Mouse (Mus musculus): Measurements from ENCODE around the gene Nrap. TPM values are rescaled to one million over a fixed set of nuclear protein-coding genes. Genes with fewer than 3 reads are reported as not detected.
A peak's percentile ranks its signal among the peaks of the same experiment; 100 is the strongest.
"Not testable (repeated sequence)": the region's sequence is repeated elsewhere in the genome, so short reads cannot be mapped to it uniquely, and the experiment has no call there.

Nrap gene
- polyA plus RNA-seq, 1 experiment from 2014 or later: 0.22 TPM

GRCm38 (mm10) chr19:56419452-56419851 is 29.6 kb upstream of the Nrap start:
- H3K27me3 ChIP-seq (replicated peaks; ENCODE audit: control insufficient read depth, insufficient read depth, low read length): no peaks in the 10 kb centered on the region
- no peaks in the 10 kb centered on the region for H3K9me3 ChIP-seq (ENCODE audit: control insufficient read depth)
- peaks cover 7% of the 10 kb centered on the region for H3K36me3 ChIP-seq (ENCODE audit: control insufficient read depth, insufficient read depth)
- H3K4me1 ChIP-seq (replicated peaks; ENCODE audit: control insufficient read depth, insufficient read depth, low read length): no peaks in the 10 kb centered on the region
- peak; percentile 70 for ATAC-seq
- TF ChIP-seq CTCF (IDR thresholded peaks at IDR 0.05; ENCODE audit: low read depth): no peak
- H3K27ac ChIP-seq (ENCODE audit: low read depth, low read length): peak overlapping the region; percentile 54
- no peak overlapping the region for H3K4me2 ChIP-seq (replicated peaks; ENCODE audit: low read depth)
- H3K9ac ChIP-seq (ENCODE audit: low read depth, low read length): no peak overlapping the region
- 50% methylated on average over 9 of the region's 9 CpGs for WGBS
- no peak overlapping the region for H3K4me3 ChIP-seq (ENCODE audit: low read depth, low read length)

- peak overlapping the region; percentile 35 for H3K27ac ChIP-seq (ENCODE audit: low read depth, low read length)
- no peak overlapping the region for H3K4me2 ChIP-seq (replicated peaks; ENCODE audit: low read depth)
- H3K4me1 ChIP-seq (replicated peaks; ENCODE audit: control insufficient read depth, insufficient read depth, low read length): no peaks in the 10 kb centered on the region
- no peaks in the 10 kb centered on the region for H3K27me3 ChIP-seq (replicated peaks; ENCODE audit: control insufficient read depth, insufficient read depth, low read length)
- ATAC-seq: peak; percentile 92
- TF ChIP-seq CTCF (IDR thresholded peaks at IDR 0.05; ENCODE audit: low read depth): no peak
- H3K36me3 ChIP-seq (ENCODE audit: control insufficient read depth, insufficient read depth): peaks cover 3% of the 10 kb centered on the region
- no peaks in the 10 kb centered on the region for H3K9me3 ChIP-seq (ENCODE audit: control insufficient read depth)
- H3K9ac ChIP-seq (ENCODE audit: low read depth, low read length): no peak overlapping the region
- WGBS: 37% methylated on average over 4 of the region's 4 CpGs
- no peak overlapping the region for H3K4me3 ChIP-seq (ENCODE audit: low read depth, low read length)
Observed at GRCm38 (mm10) chr19:56418404-56418803, 28.6 kb upstream of the Nrap start.

GRCm38 (mm10) chr19:56409884-56410283 is 20.0 kb upstream of the Nrap start:
- peaks cover 45% of the 10 kb centered on the region for H3K36me3 ChIP-seq (ENCODE audit: control insufficient read depth, insufficient read depth)
- ATAC-seq; H3K27ac ChIP-seq (ENCODE audit: low read depth, low read length); H3K4me3 ChIP-seq (ENCODE audit: low read depth, low read length); H3K9ac ChIP-seq (ENCODE audit: low read depth, low read length); H3K4me1 ChIP-seq (replicated peaks; ENCODE audit: control insufficient read depth, insufficient read depth, low read length); H3K4me2 ChIP-seq (replicated peaks; ENCODE audit: low read depth); H3K9me3 ChIP-seq (ENCODE audit: control insufficient read depth); H3K27me3 ChIP-seq (replicated peaks; ENCODE audit: control insufficient read depth, insufficient read depth, low read length): not testable (repeated sequence)
- WGBS: 94% methylated on average over 4 of the region's 4 CpGs

- no peak for ATAC-seq
Observed at GRCm38 (mm10) chr19:56406581-56406980, 16.7 kb upstream of the Nrap start.

GRCm38 (mm10) chr19:56405824-56406223 is 16.0 kb upstream of the Nrap start:
- Histone ChIP-seq H3K27me3 (replicated peaks; ENCODE audit: control insufficient read depth, insufficient read depth, low read length) (no peaks in the 10 kb centered on the region), H3K4me2 (replicated peaks; ENCODE audit: low read depth) (no peak overlapping the region), H3K9ac (ENCODE audit: low read depth, low read length) (no peak overlapping the region), H3K27ac (ENCODE audit: low read depth, low read length) (no peak overlapping the region), H3K9me3 (ENCODE audit: control insufficient read depth) (no peaks in the 10 kb centered on the region), H3K36me3 (ENCODE audit: control insufficient read depth, insufficient read depth) (peaks cover 61% of the 10 kb centered on the region), H3K4me1 (replicated peaks; ENCODE audit: control insufficient read depth, insufficient read depth, low read length) (no peaks in the 10 kb centered on the region), H3K4me3 (ENCODE audit: low read depth, low read length) (no peak overlapping the region)
- ATAC-seq: no peak
- WGBS: 97% methylated on average over 4 of the region's 4 CpGs
- TF ChIP-seq CTCF (IDR thresholded peaks at IDR 0.05; ENCODE audit: low read depth): no peak

More at GRCm38 (mm10) chr19:56406581-56406980, 16.7 kb upstream of the Nrap start:
- Histone ChIP-seq H3K27me3 (replicated peaks; ENCODE audit: control insufficient read depth, insufficient read depth, low read length) (no peaks in the 10 kb centered on the region), H3K4me2 (replicated peaks; ENCODE audit: low read depth) (no peak overlapping the region), H3K4me3 (ENCODE audit: low read depth, low read length) (no peak overlapping the region), H3K9ac (ENCODE audit: low read depth, low read length) (no peak overlapping the region), H3K4me1 (replicated peaks; ENCODE audit: control insufficient read depth, insufficient read depth, low read length) (no peaks in the 10 kb centered on the region), H3K36me3 (ENCODE audit: control insufficient read depth, insufficient read depth) (peaks cover 61% of the 10 kb centered on the region), H3K9me3 (ENCODE audit: control insufficient read depth) (no peaks in the 10 kb centered on the region), H3K27ac (ENCODE audit: low read depth, low read length) (no peak overlapping the region; the same call in 1 of the 2 replicates)
- 93% methylated on average over 7 of the region's 7 CpGs for WGBS
- TF ChIP-seq CTCF (IDR thresholded peaks at IDR 0.05; ENCODE audit: low read depth): no peak

GRCm38 (mm10) chr19:56401864-56402263 is 12.0 kb upstream of the Nrap start:
- H3K27ac ChIP-seq (ENCODE audit: low read depth, low read length): no peak overlapping the region
- peaks cover 34% of the 10 kb centered on the region for H3K36me3 ChIP-seq (ENCODE audit: control insufficient read depth, insufficient read depth)
- no peaks in the 10 kb centered on the region for H3K9me3 ChIP-seq (ENCODE audit: control insufficient read depth)
- WGBS: 79% methylated on average over 6 of the region's 6 CpGs
- TF ChIP-seq CTCF (IDR thresholded peaks at IDR 0.05; ENCODE audit: low read depth): no peak
- H3K4me1 ChIP-seq (replicated peaks; ENCODE audit: control insufficient read depth, insufficient read depth, low read length): 0 out of 2 replicates have a peak, but pooled peaks cover 6% of the 10 kb centered on the region
- H3K9ac ChIP-seq (ENCODE audit: low read depth, low read length): no peak overlapping the region
- H3K27me3 ChIP-seq (replicated peaks; ENCODE audit: control insufficient read depth, insufficient read depth, low read length): no peaks in the 10 kb centered on the region
- H3K4me2 ChIP-seq (replicated peaks; ENCODE audit: low read depth): no peak overlapping the region
- H3K4me3 ChIP-seq (ENCODE audit: low read depth, low read length): no peak overlapping the region
- no peak for ATAC-seq

- TF ChIP-seq CTCF (IDR thresholded peaks at IDR 0.05; ENCODE audit: low read depth): no peak
- H3K9ac ChIP-seq (ENCODE audit: low read depth, low read length): no peak overlapping the region
- peaks cover 19% of the 10 kb centered on the region for H3K36me3 ChIP-seq (ENCODE audit: control insufficient read depth, insufficient read depth)
- peak overlapping the region; percentile 42; the same call in 1 of the 2 replicates for H3K27ac ChIP-seq (ENCODE audit: low read depth, low read length)
- no peaks in the 10 kb centered on the region for H3K9me3 ChIP-seq (ENCODE audit: control insufficient read depth)
- 0 out of 2 replicates have a peak overlapping the region, but pooled peaks have one; percentile 28 for H3K4me2 ChIP-seq (replicated peaks; ENCODE audit: low read depth)
- 26% methylated on average over 14 of the region's 14 CpGs for WGBS
- 0 out of 2 replicates have a peak, but pooled peaks cover 6% of the 10 kb centered on the region for H3K4me1 ChIP-seq (replicated peaks; ENCODE audit: control insufficient read depth, insufficient read depth, low read length)
- no peaks in the 10 kb centered on the region for H3K27me3 ChIP-seq (replicated peaks; ENCODE audit: control insufficient read depth, insufficient read depth, low read length)
- H3K4me3 ChIP-seq (ENCODE audit: low read depth, low read length): no peak overlapping the region
- peak; percentile 83 for ATAC-seq
Observed at GRCm38 (mm10) chr19:56400200-56400599, 10.4 kb upstream of the Nrap start.
